Mouse (Mus musculus): ENCODE data around the gene Fam214b.

The Fam214b gene

GRCm38 (mm10) chr4:43038567-43039495 lies 7.2 kb downstream of the Fam214b start:
- no peak for DNase-seq (ENCODE audit: low read depth, low spot score)

DNA sequence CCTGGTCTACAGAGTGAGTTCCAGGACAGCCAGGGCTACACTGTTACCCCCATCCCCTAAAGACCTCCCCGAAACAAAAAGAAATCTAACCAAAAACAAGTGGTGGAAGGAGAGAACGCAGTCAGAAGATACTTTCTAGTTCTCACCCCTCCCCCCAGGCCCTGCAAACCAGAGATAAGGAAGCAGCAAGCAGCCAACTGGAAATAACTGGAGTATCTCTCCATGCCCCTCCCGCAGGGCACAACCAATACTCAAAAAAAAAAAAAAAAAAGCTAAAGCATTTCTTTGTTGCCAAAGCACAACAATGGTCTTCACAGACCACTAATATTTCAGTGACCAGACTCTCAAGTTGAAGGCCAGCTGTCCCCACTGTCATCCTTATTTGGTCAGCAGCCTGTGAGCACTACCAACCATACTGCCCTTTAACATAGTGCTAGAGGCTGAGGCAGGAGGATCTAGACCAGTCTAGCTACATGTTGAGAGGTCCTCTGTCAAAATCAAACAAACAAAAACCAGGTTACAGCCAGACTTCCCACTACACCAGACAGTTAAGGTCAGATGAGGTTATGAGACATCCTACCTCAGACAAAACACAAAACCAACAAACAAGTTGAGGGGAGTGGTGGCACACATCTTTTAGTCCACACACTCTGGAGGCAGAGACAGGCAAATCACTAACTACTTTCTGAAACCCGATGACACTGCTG lies 8.0 kb downstream of the Fam214b start:
- DNase-seq (ENCODE audit: low read depth, low spot score): no peak

GRCm38 (mm10) chr4:43036356-43036755 lies 9.7 kb downstream of the Fam214b start:
- DNase-seq (ENCODE audit: low read depth, low spot score): no peak

DNA sequence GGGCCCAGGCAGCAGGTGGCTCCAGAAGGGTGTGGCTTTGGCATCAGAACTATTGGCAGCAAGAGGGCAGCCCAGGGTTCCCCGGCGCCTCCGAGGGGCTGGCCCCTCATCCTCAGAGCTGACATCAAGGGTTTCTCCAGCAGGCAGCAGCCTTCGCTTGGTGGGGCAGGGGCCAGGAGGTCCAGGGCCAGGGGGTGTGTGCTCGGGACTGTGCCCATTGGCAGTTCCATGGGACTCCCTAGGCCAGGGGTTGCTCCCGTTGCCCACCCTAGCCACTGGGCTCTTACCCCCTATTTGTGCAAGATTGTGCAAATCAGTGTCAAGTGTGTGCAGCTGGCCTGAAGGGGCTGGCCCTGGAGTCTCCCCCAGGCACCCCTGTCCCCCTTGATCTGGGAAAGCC lies 10.2 kb downstream of the Fam214b start:
- DNase-seq (ENCODE audit: low read depth, low spot score): no peak

DNA sequence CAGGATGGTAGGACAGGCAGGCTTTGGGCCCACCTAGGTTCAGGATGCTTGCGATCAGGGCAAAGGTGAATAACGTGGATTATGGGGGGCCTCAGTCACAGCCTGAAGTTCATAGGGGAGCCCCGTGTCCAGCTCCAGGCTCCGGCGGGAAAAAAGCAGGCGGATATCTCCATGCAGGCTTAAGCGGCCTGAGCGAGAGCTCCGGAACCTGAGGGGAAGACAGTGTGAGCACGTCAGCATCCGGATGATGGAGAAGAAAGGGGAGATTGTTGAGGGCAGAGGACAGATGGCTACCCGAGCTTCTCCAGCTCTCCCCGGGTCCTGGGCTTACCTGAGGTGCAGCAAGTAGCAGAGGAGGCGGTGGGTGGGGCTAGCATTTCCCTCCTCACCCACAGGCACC lies 12.5 kb downstream of the Fam214b start:
- DNase-seq (ENCODE audit: low read depth, low spot score): no peak

- no peak for DNase-seq (ENCODE audit: low read depth, low spot score)
Observed at GRCm38 (mm10) chr4:43032501-43032900, 13.5 kb downstream of the Fam214b start.

DNA sequence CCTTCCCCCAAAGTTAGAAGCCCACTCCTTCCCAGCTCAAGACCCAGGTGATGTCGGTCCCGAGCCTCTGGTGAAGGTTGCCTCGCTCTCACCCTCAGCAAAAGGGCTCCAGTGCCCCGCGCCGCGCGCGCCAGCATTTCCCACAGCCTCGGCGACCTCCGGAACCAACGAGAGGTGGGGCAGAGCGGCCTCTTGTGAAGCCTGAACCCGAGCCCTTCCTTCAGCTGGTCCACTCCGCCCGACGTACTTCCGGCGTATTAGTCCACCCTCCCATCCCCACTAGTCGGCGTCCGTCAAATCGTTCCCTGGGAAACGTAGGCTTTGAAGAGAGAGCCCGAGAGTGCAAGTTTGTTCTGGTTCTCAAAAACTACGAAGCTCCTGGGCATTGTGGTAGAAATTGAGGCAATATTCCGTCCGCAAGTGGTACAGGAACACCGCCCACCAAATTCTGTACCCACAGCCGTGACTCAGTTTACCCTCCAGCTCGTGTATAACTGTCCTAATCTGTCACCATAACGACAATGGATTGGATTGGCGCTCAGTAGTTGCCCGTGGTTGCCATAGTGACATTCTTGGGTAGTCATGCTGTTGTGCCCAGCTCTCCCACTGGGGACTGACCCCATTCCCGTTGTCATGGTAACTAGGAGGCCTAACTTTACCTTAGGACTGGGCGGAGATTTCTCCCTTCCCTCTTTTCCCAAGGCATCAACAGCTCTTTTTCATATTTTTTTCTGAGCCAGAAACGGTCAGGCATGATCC lies 14.6 kb downstream of the Fam214b start, which contains the start of gene Stoml2:
Gene Stoml2 (minus strand): TSS at position 474 of the 759 bp plus-strand sequence.
- peak; percentile 89 for DNase-seq (ENCODE audit: low read depth, low spot score)

DNA sequence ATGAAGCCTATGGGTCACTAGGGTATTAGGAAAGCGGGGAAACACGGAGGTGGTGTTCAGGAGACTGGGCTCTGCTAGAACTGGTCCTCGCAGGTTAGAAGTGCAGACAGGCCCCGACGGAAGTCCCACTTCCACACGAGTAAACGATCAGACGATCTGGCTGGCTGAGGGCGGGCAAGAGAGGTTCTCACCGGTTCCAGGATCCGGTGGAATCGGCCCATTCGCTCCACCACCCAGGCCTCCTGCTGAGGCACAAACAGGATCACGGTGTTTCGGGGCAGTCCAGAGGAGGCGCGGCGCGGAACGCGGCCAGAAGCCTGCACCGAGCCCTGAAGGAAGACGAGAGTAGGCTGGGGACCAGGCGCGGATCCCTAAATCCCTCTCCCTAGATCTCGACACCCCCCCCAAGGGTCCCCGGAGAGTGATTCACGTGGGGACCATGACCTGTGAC lies 15.2 kb downstream of the Fam214b start:
- peak; percentile 49 for DNase-seq (ENCODE audit: low read depth, low spot score)

DNA sequence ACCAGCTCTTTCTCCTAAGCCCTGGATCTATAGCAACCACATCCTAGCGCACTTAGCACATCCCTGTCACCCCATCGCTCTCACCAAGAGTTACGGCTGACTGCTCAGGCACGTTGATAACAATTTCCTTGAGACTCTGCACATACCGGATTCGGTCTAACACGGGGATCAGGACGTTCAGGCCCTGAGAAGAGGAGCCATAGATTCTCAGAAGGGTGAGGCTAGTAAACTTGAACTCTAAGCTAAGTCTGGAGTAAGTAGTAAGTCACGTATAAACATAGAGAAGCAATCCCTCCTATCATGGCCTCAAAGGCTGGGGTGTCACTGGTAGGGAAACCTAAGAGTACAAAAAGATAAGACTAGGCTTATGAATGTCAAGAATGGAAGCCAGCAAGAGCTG lies 15.7 kb downstream of the Fam214b start:
- DNase-seq (ENCODE audit: low read depth, low spot score): no peak

DNA sequence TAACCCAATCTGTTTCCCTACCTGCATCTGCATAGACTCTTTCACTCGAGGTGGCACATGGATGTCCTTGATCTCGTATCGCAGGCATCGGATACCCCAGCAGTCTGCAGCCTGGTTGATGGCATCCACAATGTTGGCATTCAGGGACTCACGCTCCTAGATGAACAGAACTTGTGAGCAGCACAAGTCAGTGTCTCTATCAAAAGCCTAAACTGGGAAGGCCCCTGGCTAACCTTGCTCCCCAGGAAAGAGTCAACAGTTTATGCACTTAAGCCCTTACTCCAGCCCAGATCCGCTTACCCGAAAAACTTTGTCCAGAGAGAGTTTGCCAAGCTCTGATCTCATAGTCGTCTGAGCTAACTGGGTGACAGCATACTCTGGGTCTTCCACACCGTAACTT lies 16.3 kb downstream of the Fam214b start:
- DNase-seq (ENCODE audit: low read depth, low spot score): no peak

DNA sequence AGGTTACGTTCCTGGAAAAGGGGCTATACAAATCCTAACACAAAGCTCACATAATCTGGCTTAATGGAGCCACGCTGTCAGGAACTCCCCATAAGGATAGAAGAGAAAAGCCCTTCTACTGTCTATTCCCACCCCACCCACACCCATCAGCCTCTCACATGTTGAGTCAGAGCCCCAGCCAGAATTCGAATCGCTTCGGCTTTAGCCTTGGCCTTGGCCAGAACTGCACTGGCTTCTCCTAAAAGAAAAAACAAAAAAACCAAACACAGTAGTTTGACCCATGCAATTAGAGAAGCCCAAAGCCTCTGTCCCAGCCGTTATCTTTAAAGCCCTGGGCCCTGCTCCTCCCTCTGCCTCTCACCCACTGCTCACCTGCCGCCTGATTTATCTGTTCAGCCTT lies 16.9 kb downstream of the Fam214b start:
- DNase-seq (ENCODE audit: low read depth, low spot score): no peak

GRCm38 (mm10) chr4:43025084-43025960 lies 20.7 kb downstream of the Fam214b start, which contains the start of gene Pigo:
Gene Pigo (minus strand): TSS chr4:43025819.
- peak; percentile 94 for DNase-seq (ENCODE audit: low read depth, low spot score)

DNA sequence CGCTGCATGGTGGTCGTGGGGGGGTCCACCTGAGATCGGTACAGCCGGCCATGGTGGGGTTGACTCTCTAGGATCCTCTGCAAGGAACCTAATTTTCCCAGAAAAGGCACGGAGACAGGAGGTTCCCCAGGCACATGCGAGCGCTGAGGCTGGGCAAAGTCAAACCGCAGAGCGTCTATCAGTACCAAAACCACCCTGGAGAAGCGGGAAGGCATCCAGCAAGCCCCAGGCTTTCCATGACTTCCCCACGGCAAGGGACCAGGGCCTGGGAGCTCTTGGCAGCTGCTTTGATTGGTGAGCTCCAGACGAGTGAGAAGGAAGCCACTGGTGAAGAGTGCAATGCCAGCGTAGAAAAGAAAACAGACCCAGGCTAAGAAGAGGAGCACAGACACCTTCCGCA lies 21.3 kb downstream of the Fam214b start:
- DNase-seq (ENCODE audit: low read depth, low spot score): no peak

DNA sequence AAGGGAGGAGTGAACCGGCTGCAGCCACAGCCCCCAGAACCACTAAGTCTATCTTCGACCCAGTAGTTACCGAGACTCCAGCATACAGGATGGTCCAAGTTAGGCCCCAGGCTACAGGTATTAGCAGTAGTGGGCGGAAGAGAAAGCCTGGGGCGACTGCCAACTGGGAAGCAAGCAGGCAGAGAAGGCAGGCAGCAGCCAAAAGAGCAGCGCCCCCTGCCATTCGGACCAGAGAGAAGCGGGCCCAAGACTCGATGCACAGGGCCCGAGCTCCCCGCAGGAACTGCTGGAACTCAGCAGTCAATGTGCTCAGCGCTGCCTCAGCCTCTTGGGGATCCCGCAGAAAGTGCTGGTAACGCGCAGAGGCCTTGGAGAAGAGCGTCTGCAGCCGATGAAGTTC lies 24.7 kb downstream of the Fam214b start:
- no peak for DNase-seq (ENCODE audit: low read depth, low spot score)

- DNase-seq (ENCODE audit: low read depth, low spot score): no peak
Observed at GRCm38 (mm10) chr4:43020876-43021275, 25.1 kb downstream of the Fam214b start.

GRCm38 (mm10) chr4:43019641-43020465 lies 26.2 kb downstream of the Fam214b start:
- no peak for DNase-seq (ENCODE audit: low read depth, low spot score)

GRCm38 (mm10) chr4:43019176-43019575 lies 26.8 kb downstream of the Fam214b start:
- no peak for DNase-seq (ENCODE audit: low read depth, low spot score)

GRCm38 (mm10) chr4:43018156-43018555 lies 27.9 kb downstream of the Fam214b start:
- DNase-seq (ENCODE audit: low read depth, low spot score): no peak

DNA sequence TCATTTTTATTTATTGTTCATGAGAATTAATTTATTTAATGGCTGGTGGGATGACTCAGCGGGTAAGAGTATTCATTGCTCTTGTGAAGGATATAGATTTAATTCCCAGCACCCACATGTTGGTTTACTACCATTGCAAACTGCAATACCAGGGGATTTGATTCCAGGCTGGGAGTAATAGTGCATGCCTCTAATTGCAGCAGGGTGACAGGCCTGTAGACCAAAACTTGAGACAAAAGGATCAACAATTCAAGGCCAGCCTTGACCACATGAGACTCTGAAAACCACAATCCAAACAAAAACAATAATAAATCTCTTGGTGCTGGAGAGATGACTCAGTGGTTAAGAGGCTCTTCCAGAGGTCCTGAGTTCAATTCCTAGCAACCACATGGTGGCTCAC lies 33.9 kb downstream of the Fam214b start:
- no peak for DNase-seq (ENCODE audit: low read depth, low spot score)
